8 mouse cellular contexts compared by ENCODE assay signal in the genomic region with DNA sequence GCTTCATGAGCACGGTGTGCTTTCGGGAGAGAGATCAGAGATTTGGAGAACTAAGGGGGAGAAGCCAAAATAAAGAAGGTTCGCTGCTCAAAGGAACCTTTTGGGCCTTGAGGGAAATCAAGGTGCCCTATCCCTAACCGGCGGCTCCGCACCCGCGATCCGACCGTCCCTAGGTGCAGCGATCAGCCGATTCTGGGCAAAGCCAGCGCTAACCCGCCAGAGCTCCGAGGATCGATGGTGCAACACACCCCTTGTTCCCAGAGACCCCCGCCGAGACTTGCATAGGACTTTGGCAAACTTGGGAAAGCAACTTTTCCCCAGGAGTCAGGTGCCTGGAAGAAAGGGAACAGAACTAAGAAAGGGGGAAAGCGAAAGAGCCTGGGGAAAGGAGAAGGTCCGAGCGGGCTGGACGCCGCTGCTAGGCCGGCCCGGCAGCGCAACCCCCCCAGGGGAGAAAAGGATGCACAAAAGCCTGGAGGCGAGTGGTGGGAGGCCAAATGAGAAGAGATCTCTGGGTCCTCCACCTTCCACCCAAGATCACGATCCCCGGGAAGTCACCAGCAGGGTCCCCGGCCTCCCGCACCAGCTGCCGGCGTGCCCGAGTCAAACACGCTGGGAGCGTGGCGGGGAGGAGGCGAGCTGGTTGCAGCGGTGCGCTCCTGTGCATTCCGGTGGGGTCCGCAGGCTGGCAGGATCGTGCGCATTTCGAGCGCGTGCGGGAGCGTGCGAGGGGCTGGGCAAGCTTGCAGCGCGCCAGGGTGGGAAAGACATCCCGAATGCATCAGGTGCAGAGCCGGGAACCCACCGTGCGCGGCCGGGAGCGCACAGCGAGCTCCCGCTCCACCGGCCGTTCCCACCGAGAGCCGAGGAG. TPM values are rescaled to one million over a fixed set of nuclear protein-coding genes. Genes with fewer than 3 reads are reported as not detected.
DNase-seq lines count a peak whose midpoint lies in the region; ATAC-seq lines count a peak whose summit lies in the region.

No protein-coding gene starts in this region.

- H3K4me1 ChIP-seq in embryonic facial prominence, embryonic 12.5 days = peaks cover 24% of the 10 kb centered on the region
- peaks cover 47% of the 10 kb centered on the region for H3K4me1 ChIP-seq in midbrain, embryonic 12.5 days

- ATAC-seq in embryonic facial prominence, embryonic 12.5 days (ENCODE audit: insufficient number of reproducible peaks, insufficient read depth, low FRiP score, low TSS enrichment) = no peak
- 0 out of 2 replicates have a peak, but pooled peaks have one; percentile 16 for ATAC-seq in midbrain, embryonic 12.5 days (ENCODE audit: low FRiP score, low read depth)

- intact Hi-C loops in heart, postnatal 14 days (cut with DNase I) = loop anchor here (5.0 kb wide), 2 partner anchors 47 to 112 kb away; no protein-coding TSS in a partner anchor

- WGBS in embryonic facial prominence, embryonic 12.5 days = under 1% methylated on average over 64 of the region's 65 CpGs
- WGBS in midbrain, embryonic 12.5 days = under 1% methylated on average over 65 of the region's 65 CpGs

- H3K27me3 ChIP-seq in embryonic facial prominence, embryonic 12.5 days = peaks cover 75% of the 10 kb centered on the region
- H3K27me3 ChIP-seq in midbrain, embryonic 12.5 days = peaks cover 55% of the 10 kb centered on the region

- H3K27ac ChIP-seq in embryonic facial prominence, embryonic 12.5 days = no peak overlapping the region
- 0 out of 2 replicates have a peak overlapping the region, but pooled peaks have one; percentile 75 for H3K27ac ChIP-seq in midbrain, embryonic 12.5 days (replicated peaks)

- DNase-seq in heart, adult 11 months = peak; percentile 96
- DNase-seq in heart, adult 9 months (ENCODE audit: low spot score in 2 of 2) = no peak
- peak; percentile 45 for DNase-seq in Muller cell, postnatal 12 days (ENCODE audit: inconsistent ontology term)
- peak; percentile 56 to 58 for DNase-seq in heart, postnatal 14 days
- peak; percentile 54 to 62 for DNase-seq in layer of hippocampus, postnatal 10 days (ENCODE audit: low spot score in 2 of 2)
- peak; percentile 58 for DNase-seq in testis, postnatal 10 days (ENCODE audit: low spot score)

- peak overlapping the region; percentile 69 for H3K9ac ChIP-seq in embryonic facial prominence, embryonic 12.5 days
- peak overlapping the region; percentile 67 for H3K9ac ChIP-seq in midbrain, embryonic 12.5 days (replicated peaks)

- peak overlapping the region; percentile 96 for H3K4me2 ChIP-seq in embryonic facial prominence, embryonic 12.5 days (replicated peaks)
- peak overlapping the region; percentile 80 for H3K4me2 ChIP-seq in midbrain, embryonic 12.5 days (replicated peaks)

- no peaks in the 10 kb centered on the region for H3K9me3 ChIP-seq in embryonic facial prominence, embryonic 12.5 days
- H3K9me3 ChIP-seq in midbrain, embryonic 12.5 days = no peaks in the 10 kb centered on the region

- H3K36me3 ChIP-seq in embryonic facial prominence, embryonic 12.5 days = no peaks in the 10 kb centered on the region
- H3K36me3 ChIP-seq in midbrain, embryonic 12.5 days = peaks cover 23% of the 10 kb centered on the region; the same call in 1 of the 2 replicates

- H3K4me3 ChIP-seq in embryonic facial prominence, embryonic 12.5 days = peak overlapping the region; percentile 60
- H3K4me3 ChIP-seq in midbrain, embryonic 12.5 days = peak overlapping the region; percentile 80

RNA-seq across cellular contexts. Expression of a gene that starts 1.2 kb away (rescaled TPM):
- 4.1 and 5.2 TPM in 2 replicates for polyA plus RNA-seq in embryonic facial prominence, embryonic 12.5 days (2016; fragmentation: Nextera tagmentation; extraction: Ambion mirVana)
- 100 to 1,000 TPM; 144 to 166 TPM for total RNA-seq in heart, postnatal 14 days (2021)
- total RNA-seq in layer of hippocampus, postnatal 10 days (2021) = 10 to 100 TPM; 58.2 to 66.3 TPM
- 11.3 and 12.2 TPM in 2 replicates for polyA plus RNA-seq in midbrain, embryonic 12.5 days (2016; fragmentation: Nextera tagmentation; extraction: Ambion mirVana)

Comparison
In these comparisons a context has a peak if more than half of its experiments do, and no peak if none do; other contexts are left out.
1. DNase-seq: peak in heart, adult 11 months (single experiment), Muller cell, postnatal 12 days (single experiment), heart, postnatal 14 days (2 of 2), layer of hippocampus, postnatal 10 days (2 of 2) and testis, postnatal 10 days (single experiment); none in heart, adult 9 months (0 of 2).